Mouse (Mus musculus): ENCODE data around the gene Tnxb.

GRCm38 (mm10) chr17:34692906-34693305 is 22.6 kb downstream of the Tnxb start:
- TF ChIP-seq CTCF (IDR thresholded peaks at IDR 0.05; ENCODE audit: low read depth, low read length) (no peak), POLR2A (IDR thresholded peaks at IDR 0.05; ENCODE audit: borderline replicate concordance, low read depth, low read length) (no peak)
